Comparison of ENCODE assay signal across 11 mouse cellular contexts in genomic region chr11:98001986-98002385, GRCm38 (mm10). TPM values are rescaled to one million over a fixed set of nuclear protein-coding genes. Genes with fewer than 3 reads are reported as not detected.
DNase-seq lines count a peak whose midpoint lies in the region; ATAC-seq and TF ChIP-seq lines count a peak whose summit lies in the region.
"Had no signal": no experiment of that assay in that cellular context is flagged by ENCODE, and none has a peak within 500 bp of the region (broad histone marks: within the 10 kb centered on the region; RNA-seq: fewer than 3 reads in every experiment).

No protein-coding gene starts in this region.

- no peak for ATAC-seq in heart, postnatal 0 days (ENCODE audit: insufficient read depth, low read depth)
- ATAC-seq in heart, embryonic 11.5 days (replicated peaks; ENCODE audit: insufficient number of reproducible peaks, low FRiP score, low TSS enrichment), result no peak
- ATAC-seq: hindbrain, embryonic 16.5 days had no signal

- TF ChIP-seq POLR2A in bone marrow, adult 2 months (IDR thresholded peaks at IDR 0.05; ENCODE audit: borderline replicate concordance, control insufficient read depth, low read depth, low read length), result no peak

- H3K4me2 ChIP-seq in heart, postnatal 0 days (ENCODE audit: low read depth, low read length), result peak overlapping the region; percentile 54; the same call in 1 of the 2 replicates
- H3K4me2 ChIP-seq in heart, embryonic 11.5 days, result no peak overlapping the region; the same call in 1 of the 2 replicates

- H3K4me1 ChIP-seq in heart, postnatal 0 days (ENCODE audit: control insufficient read depth, insufficient read depth), result peaks cover 15% of the 10 kb centered on the region; the same call in 1 of the 2 replicates
- peaks cover 12% of the 10 kb centered on the region for H3K4me1 ChIP-seq in heart, embryonic 11.5 days (ENCODE audit: control insufficient read depth, insufficient read depth, low read length)
- H3K4me1 ChIP-seq in bone marrow, adult 2 months (ENCODE audit: control insufficient read depth, insufficient read depth, low read length), result peaks cover 6% of the 10 kb centered on the region

- H3K36me3 ChIP-seq in heart, postnatal 0 days (replicated peaks; ENCODE audit: control insufficient read depth, insufficient read depth, low read length), result no peaks in the 10 kb centered on the region
- H3K36me3 ChIP-seq in heart, embryonic 11.5 days (ENCODE audit: control insufficient read depth, insufficient read depth, low read length), result peaks cover 4% of the 10 kb centered on the region; the same call in 1 of the 2 replicates
- H3K36me3 ChIP-seq: liver, embryonic 13.5 days had no signal

- no peak overlapping the region; the same call in 1 of the 2 replicates for H3K9ac ChIP-seq in heart, postnatal 0 days (replicated peaks; ENCODE audit: low read depth, low read length)
- H3K9ac ChIP-seq in heart, embryonic 11.5 days (ENCODE audit: low read depth, low read length), result no peak overlapping the region
- H3K9ac ChIP-seq: midbrain, embryonic 12.5 days; stomach, embryonic 15.5 days had no signal

- no peak for TF ChIP-seq EP300 in heart, postnatal 0 days (IDR thresholded peaks at IDR 0.05; ENCODE audit: low read depth)

- H3K27me3 ChIP-seq in heart, postnatal 0 days (ENCODE audit: control insufficient read depth, insufficient read depth, low read length), result peaks cover 23% of the 10 kb centered on the region
- peaks cover 48% of the 10 kb centered on the region for H3K27me3 ChIP-seq in heart, embryonic 11.5 days (ENCODE audit: control insufficient read depth, insufficient read depth, low read length)

- no peak for DNase-seq in heart, postnatal 0 days (ENCODE audit: low spot score)
- peak; percentile 39 for DNase-seq in CD4-positive helper T cell, adult 2 months (ENCODE audit: low read depth, low spot score)
- DNase-seq in thymus, postnatal 0 days (ENCODE audit: low spot score), result peak; percentile 57
- no peak for DNase-seq in embryo, embryonic 9.5 days (ENCODE audit: extremely low spot score)
- DNase-seq in right cerebral cortex, postnatal 25 days, result no peak

- 57% methylated on average over 6 of the region's 6 CpGs for WGBS in heart, postnatal 0 days
- WGBS in heart, embryonic 11.5 days (ENCODE audit: insufficient replicate concordance), result 57% methylated on average over 6 of the region's 6 CpGs
- 54% methylated on average over 6 of the region's 6 CpGs for WGBS in bone marrow, adult 2 months

- TF ChIP-seq CTCF in heart, postnatal 0 days (IDR thresholded peaks at IDR 0.05; ENCODE audit: low read depth), result no peak
- TF ChIP-seq CTCF in bone marrow, adult 2 months (IDR thresholded peaks at IDR 0.05; ENCODE audit: control insufficient read depth, insufficient read depth, low read length), result no peak

- H3K4me3 ChIP-seq in heart, postnatal 0 days (ENCODE audit: low read depth, low read length), result no peak overlapping the region
- no peak overlapping the region for H3K4me3 ChIP-seq in heart, embryonic 11.5 days (ENCODE audit: low read depth, low read length)
- no peak overlapping the region for H3K4me3 ChIP-seq in bone marrow, adult 2 months (replicated peaks; ENCODE audit: control insufficient read depth, low read depth, low read length)
- H3K4me3 ChIP-seq: midbrain, embryonic 12.5 days had no signal

- H3K27ac ChIP-seq in heart, postnatal 0 days (ENCODE audit: low read depth), result peak overlapping the region; percentile 22; the same call in 1 of the 2 replicates
- H3K27ac ChIP-seq in heart, embryonic 11.5 days (ENCODE audit: low read depth, low read length), result no peak overlapping the region
- H3K27ac ChIP-seq in bone marrow, adult 2 months (ENCODE audit: control insufficient read depth, insufficient read depth, low read depth, low read length, poor library complexity), result peak overlapping the region; percentile 82
- H3K27ac ChIP-seq: liver, embryonic 13.5 days; midbrain, embryonic 12.5 days; stomach, embryonic 15.5 days had no signal

- no peaks in the 10 kb centered on the region for H3K9me3 ChIP-seq in heart, postnatal 0 days (replicated peaks; ENCODE audit: control insufficient read depth, low read length)
- no peaks in the 10 kb centered on the region for H3K9me3 ChIP-seq in heart, embryonic 11.5 days (replicated peaks; ENCODE audit: control insufficient read depth, low read length)
- H3K9me3 ChIP-seq: liver, embryonic 13.5 days; midbrain, embryonic 12.5 days; stomach, embryonic 15.5 days had no signal

RNA-seq across cellular contexts. Expression of gene Arl5c, which starts 6.0 kb away (rescaled TPM):
- total RNA-seq in heart, postnatal 0 days (2014; rRNA removed; ENCODE audit: low replicate concordance), result 4.3 TPM in 1 of 2 replicates, not detected in the other
- polyA plus RNA-seq in heart, postnatal 0 days (2015; fragmentation: Nextera tagmentation; extraction: Ambion mirVana), result 2.9 TPM in 2 replicates
- 7.2 and 8.0 TPM in 2 replicates for polyA plus RNA-seq in heart, embryonic 11.5 days (2014; fragmentation: Nextera tagmentation; extraction: Ambion mirVana)
- 33.1 and 47.3 TPM in 2 replicates for polyA plus RNA-seq in bone marrow, adult 2 months (2011; ENCODE audit: insufficient read depth, insufficient read length, low replicate concordance, missing spikeins)
- polyA plus RNA-seq in thymus, postnatal 0 days (2015; fragmentation: Nextera tagmentation; extraction: Ambion mirVana), result 201 and 211 TPM in 2 replicates

RNA-seq across cellular contexts. Expression of gene Plxdc1, which starts 15.7 kb away (rescaled TPM):
- 0.39 and 2.6 TPM in 2 replicates for total RNA-seq in heart, postnatal 0 days (2014; rRNA removed; ENCODE audit: low replicate concordance)
- polyA plus RNA-seq in heart, postnatal 0 days (2015; fragmentation: Nextera tagmentation; extraction: Ambion mirVana), result 2.1 TPM in 2 replicates
- 0.14 TPM in 1 of 2 replicates, not detected in the other for polyA plus RNA-seq in heart, embryonic 11.5 days (2014; fragmentation: Nextera tagmentation; extraction: Ambion mirVana)
- polyA plus RNA-seq in bone marrow, adult 2 months (2011; ENCODE audit: insufficient read depth, insufficient read length, low replicate concordance, missing spikeins), result 2.0 and 11.9 TPM in 2 replicates
- polyA plus RNA-seq in thymus, postnatal 0 days (2015; fragmentation: Nextera tagmentation; extraction: Ambion mirVana), result 36.6 and 42.0 TPM in 2 replicates

RNA-seq across cellular contexts. Expression of gene Cacnb1, which starts 20.8 kb away (rescaled TPM):
- 5.5 and 6.2 TPM in 2 replicates for total RNA-seq in heart, postnatal 0 days (2014; rRNA removed; ENCODE audit: low replicate concordance)
- polyA plus RNA-seq in heart, postnatal 0 days (2015; fragmentation: Nextera tagmentation; extraction: Ambion mirVana), result 4.8 and 5.2 TPM in 2 replicates
- polyA plus RNA-seq in heart, embryonic 11.5 days (2014; fragmentation: Nextera tagmentation; extraction: Ambion mirVana), result 5.0 and 6.1 TPM in 2 replicates
- polyA plus RNA-seq in bone marrow, adult 2 months (2011; ENCODE audit: insufficient read depth, insufficient read length, low replicate concordance, missing spikeins), result 4.6 and 5.3 TPM in 2 replicates
- 3.9 and 5.0 TPM in 2 replicates for polyA plus RNA-seq in thymus, postnatal 0 days (2015; fragmentation: Nextera tagmentation; extraction: Ambion mirVana)

RNA-seq across cellular contexts. Expression of gene Rpl19, which starts 24.5 kb away (rescaled TPM):
- 604 and 622 TPM in 2 replicates for total RNA-seq in heart, postnatal 0 days (2014; rRNA removed; ENCODE audit: low replicate concordance)
- 588 TPM in 2 replicates for polyA plus RNA-seq in heart, postnatal 0 days (2015; fragmentation: Nextera tagmentation; extraction: Ambion mirVana)
- polyA plus RNA-seq in heart, embryonic 11.5 days (2014; fragmentation: Nextera tagmentation; extraction: Ambion mirVana), result 855 and 888 TPM in 2 replicates
- 864 and 1,335 TPM in 2 replicates for polyA plus RNA-seq in bone marrow, adult 2 months (2011; ENCODE audit: insufficient read depth, insufficient read length, low replicate concordance, missing spikeins)
- polyA plus RNA-seq in thymus, postnatal 0 days (2015; fragmentation: Nextera tagmentation; extraction: Ambion mirVana), result 1,510 and 1,580 TPM in 2 replicates

RNA-seq across cellular contexts. Expression of gene Stac2, which starts 51.3 kb away (rescaled TPM):
- 0.15 TPM in 1 of 2 replicates, not detected in the other for total RNA-seq in heart, postnatal 0 days (2014; rRNA removed; ENCODE audit: low replicate concordance)
- 0.04 and 0.11 TPM in 2 replicates for polyA plus RNA-seq in heart, postnatal 0 days (2015; fragmentation: Nextera tagmentation; extraction: Ambion mirVana)
- polyA plus RNA-seq in heart, embryonic 11.5 days (2014; fragmentation: Nextera tagmentation; extraction: Ambion mirVana), result 0.26 and 0.27 TPM in 2 replicates
- polyA plus RNA-seq in bone marrow, adult 2 months (2011; ENCODE audit: insufficient read depth, insufficient read length, low replicate concordance, missing spikeins), result 0.52 and 1.0 TPM in 2 replicates
- polyA plus RNA-seq in thymus, postnatal 0 days (2015; fragmentation: Nextera tagmentation; extraction: Ambion mirVana), result 0.23 and 0.45 TPM in 2 replicates

Comparison
In these comparisons a context has a peak if more than half of its experiments do, and no peak if none do; other contexts are left out.
1. DNase-seq: peak in CD4-positive helper T cell, adult 2 months (single experiment) and thymus, postnatal 0 days (single experiment); none in heart, postnatal 0 days (single experiment), embryo, embryonic 9.5 days (single experiment) and right cerebral cortex, postnatal 25 days (single experiment).